Comparison of ENCODE assay signal across 18 mouse cellular contexts in the genomic region with DNA sequence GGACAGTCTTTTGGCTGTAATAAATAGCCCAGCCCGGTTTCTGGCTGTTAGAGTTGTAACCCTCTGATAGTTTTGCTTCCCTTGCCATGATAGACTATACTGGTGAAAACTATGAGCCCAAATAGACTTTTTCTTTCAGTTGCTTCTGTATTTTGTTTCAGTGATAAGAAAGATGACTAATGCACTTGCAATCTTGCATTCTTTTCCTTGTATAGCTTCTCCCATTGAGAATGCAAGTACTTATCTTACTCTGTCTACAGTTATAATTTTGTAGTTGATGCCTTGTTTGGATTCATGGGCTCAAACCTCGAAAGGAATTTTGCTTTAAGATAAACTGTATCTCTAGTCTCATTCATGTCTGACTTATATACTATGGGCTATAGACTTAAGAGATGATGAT.
"Had no signal": no experiment of that assay in that cellular context is flagged by ENCODE, and none has a peak within 500 bp of the region (broad histone marks: within the 10 kb centered on the region; RNA-seq: fewer than 3 reads in every experiment).

No protein-coding gene starts in this region.

- H3K27ac ChIP-seq: lung, embryonic 15.5 days; macrophage; midbrain, embryonic 13.5 days; midbrain, embryonic 15.5 days; neural tube, embryonic 12.5 days; stomach, embryonic 15.5 days; stomach, postnatal 0 days had no signal

- H3K36me3 ChIP-seq: lung, embryonic 15.5 days; midbrain, embryonic 13.5 days; midbrain, embryonic 15.5 days; neural tube, embryonic 12.5 days; stomach, embryonic 15.5 days had no signal

- H3K9me3 ChIP-seq: lung, embryonic 15.5 days; megakaryocyte, embryonic 14.5 days; midbrain, embryonic 13.5 days; midbrain, embryonic 15.5 days; neural tube, embryonic 12.5 days; stomach, embryonic 15.5 days had no signal

- H3K4me3 ChIP-seq: lung, embryonic 15.5 days; megakaryocyte, embryonic 14.5 days; midbrain, embryonic 13.5 days; midbrain, embryonic 15.5 days; neural tube, embryonic 12.5 days; stomach, embryonic 15.5 days had no signal

- H3K4me1 ChIP-seq: lung, embryonic 15.5 days; megakaryocyte, embryonic 14.5 days; midbrain, embryonic 13.5 days; midbrain, embryonic 15.5 days; neural tube, embryonic 12.5 days; stomach, embryonic 15.5 days had no signal

- H3K27me3 ChIP-seq: lung, embryonic 15.5 days; megakaryocyte, embryonic 14.5 days; midbrain, embryonic 13.5 days; midbrain, embryonic 15.5 days; neural tube, embryonic 12.5 days; stomach, embryonic 15.5 days had no signal

- ATAC-seq: liver, postnatal 0 days; lung, postnatal 0 days; midbrain, embryonic 13.5 days; midbrain, embryonic 15.5 days had no signal

- H3K9ac ChIP-seq: liver, postnatal 0 days; lung, embryonic 15.5 days; midbrain, embryonic 13.5 days; midbrain, embryonic 15.5 days; neural tube, embryonic 12.5 days; stomach, embryonic 15.5 days had no signal

- H3K4me2 ChIP-seq: lung, embryonic 15.5 days; midbrain, embryonic 11.5 days; midbrain, embryonic 13.5 days; midbrain, embryonic 15.5 days; neural tube, embryonic 12.5 days; stomach, embryonic 15.5 days had no signal

- DNase-seq: liver, postnatal 0 days; lung, adult 2 months; lung, postnatal 14 days; lung, postnatal 36 days; right cerebral cortex, postnatal 14 days; thymus, adult 2 months; thymus, postnatal 14 days; thymus, postnatal 36 days had no signal
